Mouse (Mus musculus) stomach, embryonic 14.5 days (tissue): Measurements from ENCODE around the gene Hhat. TPM values are rescaled to one million over a fixed set of nuclear protein-coding genes. Genes with fewer than 3 reads are reported as not detected.

Source experiments
- ATAC-seq: fragments of 200-750 bp; cut with Nextera tagmentation; 2 replicates; pipeline ENCODE4 v1.8.0; 2017; ENCODE audit warnings: low read depth, moderate TSS enrichment; ENCODE audit not compliant: insufficient number of reproducible peaks, insufficient read depth, low FRiP score
- H3K27ac ChIP-seq: fragments of 300-500 bp; sonication (generic); 2 replicates; pipeline ENCODE4 v1.5.1; 2014; ENCODE audit warnings: mild to moderate bottlenecking, low read length, moderate library complexity, mixed read lengths
- H3K27me3 ChIP-seq: fragments of 300-500 bp; sonication (generic); 2 replicates; pipeline ENCODE4 v1.6.1; 2014; ENCODE audit warnings: low read length, control low read depth, mixed read lengths; ENCODE audit not compliant: control insufficient read depth, insufficient read depth
- H3K36me3 ChIP-seq: fragments of 300-500 bp; sonication (generic); 2 replicates; pipeline ENCODE4 v1.6.1; 2014; ENCODE audit warnings: mild to moderate bottlenecking, control low read depth, low read length, moderate library complexity, mixed read lengths; ENCODE audit not compliant: control insufficient read depth, insufficient read depth
- H3K4me1 ChIP-seq: fragments of 300-500 bp; sonication (generic); 2 replicates; pipeline ENCODE4 v1.6.1; 2014; ENCODE audit warnings: low read length, control low read depth, mixed read lengths; ENCODE audit not compliant: control insufficient read depth, insufficient read depth
- H3K4me2 ChIP-seq: fragments of 300-500 bp; sonication (generic); replicated peaks from 2 replicates; pipeline ENCODE4 v1.6.1; 2014; ENCODE audit warnings: low read depth, low read length, control low read depth
- H3K4me3 ChIP-seq: fragments of 300-500 bp; sonication (generic); 2 replicates; pipeline ENCODE4 v1.5.1; 2014; ENCODE audit warnings: low read depth, low read length, control low read depth
- H3K9ac ChIP-seq: fragments of 300-500 bp; sonication (generic); replicated peaks from 2 replicates; pipeline ENCODE4 v1.6.1; 2014; ENCODE audit warnings: low read depth, mild to moderate bottlenecking, control low read depth, low read length, moderate library complexity, mixed read lengths
- H3K9me3 ChIP-seq: fragments of 300-500 bp; sonication (generic); 2 replicates; pipeline ENCODE4 v1.6.1; 2016; ENCODE audit warnings: low read depth, low read length, control low read depth; ENCODE audit not compliant: control insufficient read depth
- WGBS: fragments of 180-500 bp; shearing (Covaris S2); extraction: QIAGEN DNeasy Blood & Tissue Kit; methylation state at CpG from one replicate; pipeline ENCODE4 v1.1.7; 2014; 5-methylcytosine and 5-hydroxymethylcytosine counted together
- polyA plus RNA-seq: library from polyadenylated mRNA; unstranded; fragments of >200 nt; fragmentation: Nextera tagmentation; extraction: Ambion mirVana; gene quantifications from 2 replicates; pipeline ENCODE4 v1.2.1, GENCODE M21; 2014

Hhat gene
- polyA plus RNA-seq, 1 experiment from 2014 or later = 14.2 TPM

DNA sequence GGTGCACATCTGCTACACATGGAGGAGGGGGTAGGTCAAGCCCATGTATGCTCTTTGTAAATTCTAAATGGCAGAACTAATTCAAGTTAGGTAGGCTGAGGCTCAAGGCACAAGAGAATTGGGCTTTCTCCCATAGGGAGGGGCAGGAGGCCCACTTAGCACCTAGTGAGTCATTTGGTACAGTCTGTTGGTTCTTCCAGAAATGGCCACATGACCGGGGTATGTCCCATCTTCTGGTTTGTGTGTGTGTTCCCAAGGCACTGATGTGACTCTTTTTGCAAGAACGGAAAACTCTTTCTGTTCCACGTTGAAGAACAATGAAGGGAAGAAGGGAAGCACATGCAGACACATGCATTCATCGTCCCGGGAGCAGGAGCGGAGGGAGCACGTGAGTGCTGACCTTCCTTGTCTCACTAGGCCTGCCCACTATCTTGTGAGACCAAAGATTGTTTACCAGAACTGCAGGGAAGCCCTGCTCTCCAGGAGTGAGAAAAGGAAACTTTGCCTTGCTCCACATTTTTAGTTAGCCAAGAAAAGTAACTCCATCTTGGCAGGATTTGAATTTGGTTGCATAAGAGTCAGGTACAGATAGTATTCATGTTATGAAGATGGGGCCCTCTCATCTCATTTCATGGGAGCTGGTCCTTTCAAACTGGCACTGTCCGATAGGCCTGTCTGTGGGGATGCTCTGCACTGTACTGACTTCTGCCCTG is 290.8 kb downstream of the Hhat start:
- ATAC-seq = no peak
- H3K9me3 ChIP-seq = no peaks in the 10 kb centered on the region

DNA sequence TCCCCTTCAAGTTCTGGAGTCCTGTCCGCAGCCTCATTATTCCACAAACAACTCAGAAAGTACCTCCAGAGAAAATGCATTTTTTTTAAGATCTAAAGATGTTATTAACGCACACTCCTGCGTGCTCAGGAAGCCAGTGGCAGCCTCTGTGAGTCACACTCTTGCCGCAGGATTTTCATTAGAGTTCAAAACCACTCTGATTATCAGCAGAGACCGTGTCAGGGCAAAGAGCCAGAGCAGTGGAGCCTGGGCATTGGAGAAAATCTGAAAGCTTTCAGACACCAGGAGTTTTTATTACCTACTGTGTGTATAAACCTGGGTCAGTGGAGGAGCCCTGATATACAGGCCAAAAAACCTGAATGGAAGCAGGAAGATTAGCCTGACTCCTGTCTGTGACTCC is 292.8 kb downstream of the Hhat start:
- 61% methylated on average over 5 of the region's 5 CpGs for WGBS
- Histone ChIP-seq H3K4me2 (no peak overlapping the region), H3K36me3 (no peaks in the 10 kb centered on the region), H3K4me3 (no peak overlapping the region), H3K27me3 (no peaks in the 10 kb centered on the region), H3K9me3 (no peaks in the 10 kb centered on the region), H3K4me1 (no peaks in the 10 kb centered on the region; the same call in 1 of the 2 replicates), H3K27ac (no peak overlapping the region), H3K9ac (no peak overlapping the region)
- ATAC-seq = no peak

More for the DNA sequence above, 290.8 kb downstream of the Hhat start:
- Histone ChIP-seq H3K4me3 (no peak overlapping the region), H3K27ac (no peak overlapping the region), H3K36me3 (no peaks in the 10 kb centered on the region), H3K27me3 (no peaks in the 10 kb centered on the region), H3K9ac (no peak overlapping the region), H3K4me2 (no peak overlapping the region), H3K4me1 (no peaks in the 10 kb centered on the region; the same call in 1 of the 2 replicates)
- 86% methylated on average over 8 of the region's 8 CpGs for WGBS

DNA sequence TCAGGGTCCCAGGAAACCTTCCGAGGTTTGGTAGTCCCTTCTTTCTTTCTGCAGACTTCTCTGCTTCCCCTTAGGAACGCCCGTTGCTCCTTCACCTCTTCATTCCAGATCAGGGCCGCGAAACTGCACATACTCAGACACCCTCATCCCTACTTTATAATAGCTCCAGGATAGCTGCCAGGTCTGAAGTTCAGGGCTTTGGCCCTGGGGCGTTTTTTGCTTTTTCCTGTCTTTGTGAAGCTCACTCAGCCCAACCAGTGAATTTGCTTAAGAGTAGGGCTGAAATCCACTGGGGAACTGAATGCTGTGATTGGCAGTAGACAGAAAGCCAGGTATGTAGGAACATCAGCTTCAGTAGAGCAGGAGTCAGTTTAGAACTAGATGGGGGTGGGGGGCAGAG is 293.5 kb downstream of the Hhat start:
- 49% methylated on average over 6 of the region's 6 CpGs for WGBS
- no peak overlapping the region for H3K4me2 ChIP-seq
- H3K4me3 ChIP-seq = no peak overlapping the region
- no peaks in the 10 kb centered on the region for H3K36me3 ChIP-seq
- no peaks in the 10 kb centered on the region for H3K9me3 ChIP-seq
- no peak for ATAC-seq
- H3K4me1 ChIP-seq = no peaks in the 10 kb centered on the region; the same call in 1 of the 2 replicates
- no peak overlapping the region for H3K27ac ChIP-seq
- H3K9ac ChIP-seq = no peak overlapping the region
- H3K27me3 ChIP-seq = no peaks in the 10 kb centered on the region

DNA sequence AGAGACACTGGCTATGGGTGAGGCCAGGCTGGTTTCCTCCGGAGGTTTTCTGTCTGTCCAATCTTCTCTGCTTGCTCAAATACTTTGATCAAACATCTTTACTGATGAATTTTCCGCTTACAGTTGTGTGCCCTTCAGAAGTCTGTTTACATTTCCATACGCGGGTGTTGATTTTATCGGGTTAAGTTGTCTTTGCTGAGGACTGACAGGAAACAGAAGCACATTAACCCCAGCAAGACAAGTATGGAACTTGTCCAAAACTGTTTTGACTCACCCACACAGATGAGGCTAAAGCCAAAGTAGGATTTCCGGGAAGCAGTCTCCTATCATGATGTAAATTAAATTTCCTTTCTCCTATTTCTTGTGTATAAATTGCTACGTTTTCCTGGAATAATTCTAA is 294.3 kb downstream of the Hhat start:
- no peaks in the 10 kb centered on the region; the same call in 1 of the 2 replicates for H3K4me1 ChIP-seq
- H3K27ac ChIP-seq = no peak overlapping the region
- 8% methylated on average over 7 of the region's 7 CpGs for WGBS
- no peak for ATAC-seq
- H3K9me3 ChIP-seq = no peaks in the 10 kb centered on the region
- H3K9ac ChIP-seq = no peak overlapping the region
- no peak overlapping the region for H3K4me2 ChIP-seq
- no peak overlapping the region for H3K4me3 ChIP-seq
- H3K36me3 ChIP-seq = no peaks in the 10 kb centered on the region
- H3K27me3 ChIP-seq = no peaks in the 10 kb centered on the region

DNA sequence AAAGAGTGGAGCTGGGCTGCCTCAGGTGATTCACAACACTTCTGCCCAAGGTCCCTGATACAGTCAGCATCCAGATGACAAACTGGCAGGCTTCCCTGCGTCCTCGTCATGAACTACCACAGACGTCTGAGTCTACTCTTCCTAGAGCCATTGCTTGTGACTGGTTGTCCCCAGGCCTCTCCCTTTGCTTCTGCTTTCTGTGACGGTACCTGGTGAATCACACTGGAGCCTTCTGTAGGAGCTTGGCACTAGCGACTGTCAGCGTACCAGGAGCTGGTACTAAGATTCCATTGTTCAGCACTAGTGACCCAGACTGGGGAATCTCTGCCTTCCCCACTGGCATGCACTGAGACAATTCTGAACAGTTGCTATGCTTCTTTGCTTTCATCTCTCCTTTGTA is 297.9 kb downstream of the Hhat start:
- 89% methylated on average over 6 of the region's 6 CpGs for WGBS
- Histone ChIP-seq H3K4me3 (no peak overlapping the region), H3K9ac (no peak overlapping the region), H3K36me3 (no peaks in the 10 kb centered on the region), H3K27me3 (no peaks in the 10 kb centered on the region), H3K27ac (no peak overlapping the region), H3K9me3 (no peaks in the 10 kb centered on the region), H3K4me1 (no peaks in the 10 kb centered on the region; the same call in 1 of the 2 replicates), H3K4me2 (no peak overlapping the region)
- no peak for ATAC-seq

GRCm38 (mm10) chr1:192472366-192472765 is 298.7 kb downstream of the Hhat start:
- Histone ChIP-seq H3K27ac (no peak overlapping the region), H3K4me3 (no peak overlapping the region), H3K9ac (no peak overlapping the region), H3K36me3 (no peaks in the 10 kb centered on the region), H3K9me3 (no peaks in the 10 kb centered on the region), H3K4me1 (no peaks in the 10 kb centered on the region; the same call in 1 of the 2 replicates), H3K4me2 (no peak overlapping the region), H3K27me3 (no peaks in the 10 kb centered on the region)
- ATAC-seq = no peak
- 48% methylated on average over 4 of the region's 4 CpGs for WGBS

GRCm38 (mm10) chr1:192463732-192464131 is 307.3 kb downstream of the Hhat start:
- 77% methylated on average over 4 of the region's 4 CpGs for WGBS
- Histone ChIP-seq H3K9me3 (no peaks in the 10 kb centered on the region), H3K36me3 (no peaks in the 10 kb centered on the region), H3K27ac (no peak overlapping the region), H3K9ac (no peak overlapping the region), H3K4me3 (no peak overlapping the region), H3K4me1 (no peaks in the 10 kb centered on the region), H3K4me2 (no peak overlapping the region), H3K27me3 (no peaks in the 10 kb centered on the region)
- ATAC-seq = no peak

- H3K4me2 ChIP-seq = no peak overlapping the region
- H3K36me3 ChIP-seq = no peaks in the 10 kb centered on the region
- no peaks in the 10 kb centered on the region for H3K4me1 ChIP-seq
- no peaks in the 10 kb centered on the region for H3K9me3 ChIP-seq
- no peak overlapping the region for H3K4me3 ChIP-seq
- H3K27ac ChIP-seq = no peak overlapping the region
- ATAC-seq = no peak
- H3K9ac ChIP-seq = no peak overlapping the region
- WGBS = 82% methylated on average over 6 of the region's 6 CpGs
- H3K27me3 ChIP-seq = no peaks in the 10 kb centered on the region
Measured at GRCm38 (mm10) chr1:192457526-192458206, 313.4 kb downstream of the Hhat start.
